Mouse (Mus musculus): ENCODE measurements around the gene Gpr65.
"Not testable (repeated sequence)": the region's sequence is repeated elsewhere in the genome, so short reads cannot be mapped to it uniquely, and the experiment has no call there.

GRCm38 (mm10) chr12:98324170-98324569, 55.7 kb downstream of the Gpr65 start:
- TF ChIP-seq POLR2A (IDR thresholded peaks at IDR 0.05; ENCODE audit: borderline replicate concordance, extremely low read depth, insufficient read depth, insufficient read length, poor library complexity, severe bottlenecking): not testable (repeated sequence)
- TF ChIP-seq CTCF (IDR thresholded peaks at IDR 0.05; ENCODE audit: borderline replicate concordance, extremely low read depth, insufficient read depth, insufficient read length): peak; percentile 34; the same call in 1 of the 2 replicates

Data from brain, embryonic 14.5 days (tissue).